Mouse (Mus musculus) cerebellum, adult 8-10 months (tissue): ENCODE data around the gene Lmo3.

Experiments
- DNase-seq: peaks from one replicate; pipeline ENCODE4 v3.0.0; 2022

Lmo3 gene

DNA sequence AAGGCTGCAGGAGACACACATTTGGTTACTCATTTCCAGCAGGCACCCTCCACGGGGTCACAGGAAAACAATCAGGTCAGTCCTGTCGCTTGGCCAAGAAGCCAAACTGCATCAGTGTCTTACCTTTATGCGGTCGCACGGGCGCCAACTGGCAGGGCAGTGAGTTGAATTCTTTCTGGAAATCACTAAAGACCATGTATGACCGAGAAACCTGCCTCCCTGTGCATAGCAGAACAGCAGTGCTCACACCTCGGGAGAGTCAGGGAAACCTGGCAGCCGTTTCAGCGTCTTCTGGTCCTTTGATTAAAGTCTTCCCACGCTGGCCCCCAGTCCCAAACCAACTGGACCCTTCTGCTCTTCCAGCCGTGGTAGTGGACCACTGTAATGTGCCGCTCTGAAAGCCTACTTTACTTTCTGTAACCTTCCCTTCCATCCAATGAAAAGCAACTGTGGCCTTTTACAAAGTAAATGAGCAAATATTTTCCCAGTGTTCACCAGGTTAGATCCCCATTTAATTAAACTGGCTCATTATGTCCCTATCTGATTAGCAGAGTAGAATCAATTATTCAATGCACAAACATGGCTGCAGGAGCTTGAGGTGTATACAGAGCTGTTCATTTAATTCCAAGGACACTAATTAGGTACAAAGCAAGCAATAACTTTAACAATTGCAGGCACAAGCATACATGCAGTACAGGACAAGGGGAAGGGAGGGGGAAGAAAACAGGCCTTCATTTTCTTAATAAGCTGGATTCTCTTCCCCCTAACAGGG is at the start of gene Lmo3:
TSS of gene Lmo3 (minus strand) at position 235 of the 772 bp plus-strand sequence.
- no peak for DNase-seq

DNA sequence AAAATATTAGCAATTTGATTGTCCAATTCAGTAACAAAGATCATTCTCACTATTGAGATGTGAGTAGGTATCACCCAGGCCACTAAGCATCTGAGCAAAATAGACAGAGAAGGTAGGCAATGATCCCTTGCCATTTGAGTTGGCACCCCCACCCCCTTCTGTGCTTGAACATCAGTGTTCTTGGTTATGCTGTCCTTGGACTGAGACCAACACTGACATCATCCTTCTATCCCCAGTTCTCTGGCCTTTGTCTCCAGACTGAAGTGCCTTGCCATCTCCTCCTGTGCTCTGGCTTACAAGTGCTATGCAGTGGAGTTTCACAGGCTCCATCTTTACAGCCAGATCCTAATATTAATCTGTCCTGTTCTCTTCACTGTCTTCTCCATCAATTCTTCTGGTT is 39.0 kb upstream of the Lmo3 start:
- no peak for DNase-seq

DNA sequence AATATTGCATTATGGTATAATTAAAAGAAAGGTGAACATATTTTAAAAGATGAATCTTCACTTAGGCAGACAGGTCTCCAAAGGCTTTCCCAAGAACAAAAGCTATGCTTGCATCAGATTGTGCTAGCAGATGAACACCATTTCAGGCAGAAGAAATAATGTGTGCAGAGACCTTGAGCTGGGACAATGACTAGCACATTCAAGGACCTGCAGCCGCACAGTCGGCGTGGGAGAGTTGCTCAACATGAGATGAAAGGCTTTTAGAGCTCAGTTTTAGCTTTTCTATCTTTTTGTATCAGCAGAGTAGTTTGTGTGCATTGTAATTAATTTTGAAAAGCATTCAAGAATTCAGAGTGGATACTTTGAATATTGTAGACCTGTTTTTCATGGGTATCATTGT is 36.6 kb upstream of the Lmo3 start:
- DNase-seq = no peak

DNA sequence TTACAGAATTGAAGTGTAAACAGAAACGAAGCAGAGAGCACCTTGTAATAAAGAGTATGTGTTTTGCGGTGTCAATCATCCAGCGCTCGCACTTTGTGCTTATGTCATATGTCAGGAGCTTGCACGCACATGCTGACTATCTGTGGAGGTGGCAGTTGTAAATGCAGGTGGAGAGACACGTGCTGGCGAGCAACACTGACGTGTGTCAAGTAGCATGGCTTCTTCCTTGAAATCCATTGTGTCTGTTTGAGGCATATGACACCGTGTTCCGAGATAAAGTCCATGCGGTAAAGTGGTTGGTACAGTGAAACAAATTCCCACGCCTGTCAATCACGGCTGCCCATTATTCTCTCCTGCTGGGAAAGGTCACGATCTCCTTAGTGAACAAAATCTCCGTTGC is 15.2 kb upstream of the Lmo3 start:
- no peak for DNase-seq

DNA sequence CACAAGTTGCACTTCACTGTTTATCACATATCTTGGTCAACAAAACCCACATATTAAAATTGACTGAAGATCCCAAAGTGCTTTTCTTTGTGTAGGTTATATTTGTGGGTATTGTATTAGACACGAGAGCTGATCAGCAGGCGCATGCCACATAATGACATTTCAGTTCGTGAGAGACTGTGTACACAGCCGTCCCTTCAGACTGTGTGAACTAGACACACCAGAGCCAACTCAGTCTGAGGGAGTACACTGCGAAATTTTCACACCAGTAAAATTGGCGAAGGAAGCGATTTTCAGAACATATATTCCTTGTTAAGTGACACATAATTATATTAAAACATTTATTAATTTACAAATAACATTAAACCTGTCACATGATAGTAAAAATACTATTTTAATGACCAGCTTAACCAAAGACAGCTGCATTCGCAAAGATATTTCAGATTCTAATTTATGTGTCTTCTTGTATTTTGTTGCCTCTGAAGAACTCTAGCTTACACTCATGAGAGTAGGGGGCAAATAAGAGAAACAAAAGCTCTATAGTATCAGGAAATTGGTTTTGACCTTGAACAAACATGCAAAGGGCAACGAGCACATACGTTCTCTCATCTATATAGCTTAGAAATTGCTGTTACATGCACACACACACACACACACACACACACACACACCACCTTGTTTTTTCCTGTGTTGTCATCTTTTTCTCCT is 14.4 kb upstream of the Lmo3 start:
- no peak for DNase-seq

DNA sequence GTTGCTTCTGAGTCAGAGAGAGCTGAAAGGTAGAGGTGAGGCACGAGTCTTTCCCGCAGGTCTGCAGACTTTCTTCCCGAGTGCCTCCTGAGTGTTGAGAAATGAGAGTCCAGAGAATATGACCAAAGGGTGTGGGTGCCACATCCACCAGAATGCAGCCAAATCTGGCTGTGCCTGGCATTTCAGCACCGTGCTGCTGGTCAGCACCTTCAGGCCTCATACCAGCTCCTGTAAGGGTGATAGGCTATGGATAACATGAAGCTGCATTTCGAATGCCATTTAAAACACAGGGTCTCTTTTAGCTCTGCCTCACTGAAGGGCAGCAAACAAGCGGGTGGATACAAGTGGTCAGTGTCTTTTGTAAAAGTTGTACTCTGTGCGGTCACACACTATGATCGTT is 1.5 kb upstream of the Lmo3 start:
- no peak for DNase-seq

DNA sequence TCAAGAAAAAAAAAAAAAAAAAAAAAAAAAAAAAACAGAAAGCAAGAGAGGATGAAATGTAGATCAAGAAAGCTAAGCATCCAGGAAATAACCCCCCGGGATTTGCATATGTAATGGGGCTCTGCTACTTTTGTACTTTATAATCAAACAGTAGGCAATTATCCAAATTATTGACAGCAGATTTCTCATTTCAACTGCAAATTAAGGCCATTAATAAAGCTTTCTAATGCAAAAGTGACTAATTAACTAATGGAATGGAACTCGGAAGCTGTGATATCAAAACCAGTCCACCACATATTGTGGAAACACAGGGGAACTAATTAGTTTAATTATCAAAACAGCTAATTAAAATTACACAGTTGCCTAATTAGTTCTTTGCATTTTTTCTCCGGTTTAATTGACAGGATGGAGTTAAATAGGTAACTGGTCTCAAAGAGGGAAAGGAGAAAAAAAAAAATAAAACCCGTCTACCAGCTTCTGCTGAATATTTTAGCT is 785 bp upstream of the Lmo3 start:
- no peak for DNase-seq

DNA sequence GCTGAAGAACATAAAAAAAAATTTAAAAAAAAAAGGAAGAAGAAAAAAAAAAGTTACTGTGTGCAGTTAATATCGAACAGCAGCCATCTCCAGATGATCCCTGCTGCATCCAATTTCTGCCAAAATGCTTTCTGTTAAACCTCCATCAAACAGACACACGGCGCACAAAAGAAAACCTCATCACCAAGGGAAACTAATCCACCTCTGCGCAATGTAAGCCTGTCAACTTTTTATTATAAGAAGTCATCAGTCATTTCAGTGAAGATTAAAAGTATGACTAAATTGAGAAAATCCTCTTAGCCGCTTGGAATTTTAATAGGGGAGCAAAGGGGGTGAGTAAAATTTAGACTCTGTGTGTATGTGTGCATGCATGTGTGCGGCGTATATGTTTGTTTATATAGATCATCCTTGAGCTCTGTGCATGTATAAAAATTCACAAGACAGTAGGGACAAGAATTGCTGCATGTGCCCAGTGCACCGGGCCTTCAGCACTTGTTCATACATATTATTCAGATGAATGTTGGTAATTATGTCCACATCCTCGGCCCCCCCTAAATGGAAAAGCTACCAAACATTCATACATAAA is 1.2 kb downstream of the Lmo3 start:
- no peak for DNase-seq

DNA sequence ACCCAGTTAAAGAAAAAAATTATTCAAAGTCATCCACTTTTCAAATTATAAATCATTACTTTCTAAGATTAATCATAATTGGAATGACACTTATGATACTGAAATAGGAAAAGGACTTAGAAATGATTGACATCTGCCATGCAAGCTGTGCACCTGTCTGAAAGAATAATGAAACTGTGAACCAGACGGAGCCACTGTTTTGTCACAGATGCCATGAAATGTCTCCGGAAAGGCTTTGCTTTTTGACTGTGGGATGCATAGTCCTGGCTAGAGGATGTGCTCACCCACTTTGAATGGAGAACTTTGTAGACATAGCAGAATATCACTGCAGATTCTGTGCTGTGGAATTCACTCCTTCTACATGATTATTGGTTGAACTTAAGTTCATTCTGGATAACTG is 18.4 kb downstream of the Lmo3 start:
- DNase-seq = no peak

DNA sequence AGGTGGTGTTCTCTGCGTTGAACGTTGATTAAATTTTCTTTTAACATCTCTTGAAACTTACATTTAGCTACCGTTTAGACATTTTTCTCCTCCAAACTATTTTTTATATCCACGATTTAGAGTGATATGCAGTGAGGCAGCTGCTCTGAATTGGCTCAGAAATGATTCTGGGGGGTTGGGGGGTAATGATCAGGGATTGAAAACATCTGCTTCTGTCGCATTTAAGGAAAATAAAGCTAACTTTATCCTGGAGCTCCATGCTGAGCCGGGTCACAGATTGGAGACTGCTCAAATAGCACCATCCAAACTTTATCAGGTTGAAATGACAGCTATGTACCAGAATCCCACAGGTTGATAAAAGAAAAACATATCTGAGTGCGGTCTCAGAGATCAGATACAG is 29.6 kb downstream of the Lmo3 start:
- no peak for DNase-seq

DNA sequence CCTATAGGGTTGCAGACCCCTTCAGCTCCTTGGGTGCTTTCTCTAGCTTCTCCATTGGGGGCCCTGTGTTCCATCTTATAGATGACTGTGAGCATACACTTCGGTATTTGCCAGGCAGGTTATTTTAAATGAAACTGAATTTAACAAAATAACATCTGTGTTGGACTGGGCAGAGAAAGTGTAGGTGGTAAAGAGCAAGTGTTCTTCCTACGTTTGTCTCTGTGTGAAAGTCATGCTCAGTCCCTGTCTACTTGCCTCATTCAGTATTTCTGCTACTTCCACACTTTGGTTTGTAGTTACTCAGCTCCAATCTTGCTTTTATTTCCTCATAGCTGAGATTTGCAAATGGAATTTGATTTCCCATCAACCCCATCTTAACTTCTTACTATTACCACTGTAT is 46.9 kb downstream of the Lmo3 start:
- no peak for DNase-seq

DNA sequence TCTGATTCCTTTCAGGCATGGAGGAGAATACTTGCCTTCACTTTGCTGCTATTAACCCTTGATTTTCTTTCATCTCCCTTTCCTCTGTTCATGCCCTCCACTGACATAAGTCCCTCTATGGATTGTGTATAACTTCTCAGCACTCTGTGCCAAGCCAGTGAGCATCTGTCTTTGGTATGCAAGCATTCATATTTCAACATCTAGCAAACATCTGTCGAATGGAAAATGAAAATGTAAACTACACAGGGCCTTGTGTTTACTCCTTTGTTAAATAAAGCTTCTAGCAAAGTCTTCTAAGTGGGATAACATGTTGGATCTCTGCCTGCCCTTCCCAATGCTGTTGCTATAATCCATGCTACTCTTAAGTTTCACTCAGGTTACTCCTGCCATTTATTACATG is 75.1 kb downstream of the Lmo3 start:
- no peak for DNase-seq

DNA sequence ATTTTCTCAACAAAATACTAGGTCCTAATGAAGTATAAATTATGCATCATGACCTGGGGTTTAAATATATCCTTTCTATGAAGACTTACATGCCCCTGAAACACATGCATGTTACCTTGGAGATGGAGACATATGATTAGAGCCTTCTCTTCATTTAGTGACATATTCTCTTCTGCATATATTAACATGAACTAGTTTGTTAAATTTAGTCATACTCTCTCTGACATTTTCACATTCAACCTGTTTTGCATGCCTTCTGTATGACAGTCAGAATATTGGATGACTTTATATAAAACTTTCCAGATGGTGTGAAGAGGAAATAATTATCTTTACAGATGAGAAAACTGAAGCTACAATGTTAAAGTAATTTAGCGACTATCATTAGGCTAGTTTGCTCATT is 77.8 kb downstream of the Lmo3 start:
- no peak for DNase-seq

DNA sequence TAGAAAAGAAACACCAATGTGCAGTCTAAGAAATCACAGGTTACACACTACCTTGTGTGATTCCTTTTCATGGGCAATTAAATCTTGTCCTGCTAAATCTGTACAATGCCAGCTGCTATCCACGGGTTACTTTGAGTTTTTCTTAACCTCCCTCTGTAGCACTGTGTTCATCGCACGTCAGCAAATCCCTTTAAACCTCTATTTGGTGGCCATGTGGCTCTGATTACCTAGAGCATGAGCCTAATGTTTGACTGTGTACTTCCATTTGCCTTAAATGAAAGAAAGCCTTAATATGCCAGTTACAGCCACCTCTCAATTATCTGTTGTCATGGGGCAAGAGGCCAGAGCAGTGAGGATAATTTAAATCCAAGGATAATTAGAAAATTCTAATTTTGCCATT is 98.9 kb downstream of the Lmo3 start:
- no peak for DNase-seq

DNA sequence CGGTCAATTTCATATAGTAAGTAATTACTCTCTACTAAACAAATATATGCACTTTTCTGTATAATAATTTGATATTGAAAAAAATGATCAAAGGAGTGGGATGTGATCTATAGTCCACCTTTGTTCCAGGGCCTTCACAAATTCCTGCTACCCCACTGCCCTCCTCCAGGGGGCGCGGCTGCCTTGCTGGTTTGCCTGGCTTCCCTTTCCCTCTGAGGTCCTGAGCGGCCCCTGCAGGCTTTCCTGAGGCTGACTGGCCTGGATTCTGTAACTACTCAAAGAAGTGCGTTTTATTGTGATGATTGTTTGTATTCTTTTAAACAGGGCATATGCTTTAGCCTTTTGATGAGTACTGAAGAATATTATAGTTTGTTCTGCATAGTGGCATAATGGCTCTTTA is 104.2 kb downstream of the Lmo3 start:
- peak; percentile 5 for DNase-seq

DNA sequence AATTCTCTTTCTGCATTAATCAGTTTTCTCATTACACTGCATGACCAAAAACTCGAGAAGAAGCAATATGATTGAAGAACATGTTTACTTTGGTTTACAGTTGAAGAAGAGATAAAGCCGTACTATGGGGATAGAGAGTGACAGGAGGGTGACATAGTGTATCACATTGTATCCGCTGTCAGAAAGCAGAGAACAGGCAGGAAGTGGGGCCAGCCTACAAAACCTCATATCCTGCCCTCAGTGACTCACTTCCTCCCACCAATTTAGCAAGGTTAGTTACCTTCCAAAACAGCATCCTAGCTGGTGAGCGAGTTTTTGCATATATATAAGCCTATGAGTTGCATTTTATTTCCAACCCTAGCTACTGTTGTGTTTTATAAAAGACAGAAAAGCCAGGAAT is 112.6 kb downstream of the Lmo3 start:
- DNase-seq = no peak

DNA sequence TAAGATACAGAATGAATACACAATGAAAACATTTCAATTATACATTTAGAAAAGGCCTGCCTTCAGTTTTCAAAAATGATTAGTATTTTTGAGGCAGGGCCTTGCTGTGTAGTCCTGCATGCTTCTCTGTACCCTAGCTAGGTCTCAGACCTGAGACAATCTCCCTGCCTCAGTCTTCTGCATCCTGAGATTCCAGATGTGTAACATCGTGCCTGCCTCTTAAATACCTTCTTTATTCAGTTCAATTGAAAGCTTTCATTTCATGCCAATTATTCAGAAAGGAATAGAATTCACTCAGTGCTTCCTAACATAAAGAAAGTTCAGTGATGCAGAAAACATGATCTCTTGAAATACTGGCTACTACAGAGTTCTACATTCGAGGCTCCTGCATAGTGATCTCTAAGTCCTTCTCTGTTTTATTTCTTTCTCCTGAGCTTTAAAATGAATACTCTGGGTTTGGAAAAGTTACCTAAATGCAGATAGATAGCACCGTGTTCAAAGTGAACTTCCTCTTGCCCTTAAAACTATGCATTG is 137.2 kb downstream of the Lmo3 start:
- DNase-seq = no peak

DNA sequence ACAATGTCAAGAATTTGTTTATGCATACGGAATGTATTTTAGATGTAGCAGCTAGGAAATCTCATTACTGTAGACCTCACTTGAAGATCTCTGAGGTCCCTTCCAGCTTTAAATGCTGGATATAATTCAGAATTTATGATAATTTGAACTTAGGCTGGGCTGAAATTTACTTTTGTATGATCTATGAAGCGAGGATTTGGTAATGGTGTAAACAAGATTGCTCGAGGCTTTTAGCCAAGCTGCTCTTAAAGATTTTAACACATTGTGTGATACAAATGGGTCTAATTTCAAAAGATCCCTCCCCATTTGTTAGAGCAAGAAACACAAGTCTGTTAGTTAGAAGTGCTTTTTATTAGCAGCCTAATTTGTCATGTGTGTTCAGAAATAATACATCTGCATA is 144.4 kb downstream of the Lmo3 start:
- DNase-seq = no peak

DNA sequence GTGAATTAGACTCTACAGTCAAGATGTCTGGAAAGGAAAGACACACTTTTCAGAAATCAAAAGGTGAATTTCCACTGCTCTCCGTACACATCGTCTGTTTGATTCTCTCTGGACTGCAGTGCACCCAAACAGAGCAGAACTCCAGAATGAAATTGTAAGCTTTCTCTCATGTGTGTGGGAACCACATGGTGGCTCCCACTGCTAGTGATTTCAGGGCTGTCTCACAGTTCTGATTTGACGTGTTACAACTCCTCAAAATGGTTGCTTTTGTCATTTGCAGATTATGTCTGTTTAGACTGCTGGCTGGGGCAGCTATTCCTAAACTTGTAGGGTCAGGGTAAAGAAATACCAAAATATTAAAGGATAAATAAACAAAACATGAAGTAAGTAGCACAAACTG is 145.0 kb downstream of the Lmo3 start:
- no peak for DNase-seq

DNA sequence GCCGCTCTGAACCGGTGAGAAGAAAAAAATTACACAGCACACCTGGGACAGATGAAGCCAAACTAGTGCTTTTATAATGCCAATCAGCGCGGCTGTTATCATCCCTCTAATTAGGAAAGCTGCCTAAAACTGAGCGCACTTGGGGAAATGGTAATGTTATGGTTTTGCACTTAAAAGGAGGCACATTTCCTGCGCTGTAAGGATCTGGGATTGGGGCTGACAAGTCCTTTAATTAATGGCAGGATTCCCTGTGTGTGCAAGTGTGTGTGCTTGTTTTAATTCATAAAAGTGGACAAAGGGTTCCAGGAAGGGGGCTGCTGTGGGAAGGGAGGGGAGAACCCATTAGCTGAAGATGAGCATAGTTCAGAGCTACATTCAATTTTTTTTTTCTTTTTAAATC is 154.4 kb downstream of the Lmo3 start:
- no peak for DNase-seq

DNA sequence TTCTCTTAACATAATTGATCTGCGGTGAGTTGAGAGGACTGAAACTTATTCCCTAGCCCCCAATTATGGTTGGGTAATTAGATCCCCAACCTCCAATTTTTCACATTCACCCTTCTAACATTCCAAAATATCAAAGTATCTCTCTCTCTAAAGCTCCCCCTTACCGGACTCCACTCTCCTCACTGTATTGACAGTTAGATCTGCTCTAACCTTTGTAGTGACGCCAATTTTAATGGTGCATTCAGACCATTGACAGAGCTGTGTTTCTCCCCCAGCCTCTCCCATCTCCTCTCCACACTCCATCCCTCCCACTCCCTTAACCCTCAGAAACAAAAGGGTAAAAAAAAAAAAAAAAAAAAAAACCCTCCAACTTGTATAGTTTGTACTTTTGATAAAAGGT is 154.9 kb downstream of the Lmo3 start:
- no peak for DNase-seq

DNA sequence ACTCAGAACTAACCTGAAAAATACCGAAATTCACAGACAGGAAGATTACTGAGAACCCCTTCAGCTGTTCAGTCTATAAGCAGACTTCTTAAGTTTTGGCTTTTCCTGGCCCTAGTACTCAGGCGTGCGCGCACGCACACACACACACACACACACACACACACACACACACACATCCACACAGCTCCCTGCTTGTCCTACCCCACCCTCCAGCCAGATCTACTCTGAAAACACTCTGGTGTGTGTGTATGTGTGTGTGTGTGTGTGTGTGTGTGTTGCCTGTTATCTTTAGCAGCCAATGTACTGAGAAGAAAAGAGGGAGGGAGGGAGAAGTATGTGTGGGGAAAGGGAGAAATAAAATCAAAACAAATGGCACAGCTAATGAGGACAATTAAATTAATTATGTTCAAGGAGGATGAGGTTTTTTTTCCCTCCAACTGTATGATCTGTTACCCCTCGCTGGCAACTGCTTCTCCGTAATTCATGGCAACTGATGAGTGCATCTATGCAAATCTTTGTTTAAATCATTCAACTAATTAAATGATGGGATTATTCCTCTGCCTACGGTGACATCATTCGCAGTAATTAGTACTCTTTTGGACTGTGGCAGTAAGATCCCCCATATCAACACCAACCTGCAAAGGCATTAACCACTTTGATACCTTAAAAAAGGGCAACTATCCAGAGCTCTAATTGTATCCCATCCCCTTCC is 157.1 kb downstream of the Lmo3 start:
- DNase-seq = no peak

DNA sequence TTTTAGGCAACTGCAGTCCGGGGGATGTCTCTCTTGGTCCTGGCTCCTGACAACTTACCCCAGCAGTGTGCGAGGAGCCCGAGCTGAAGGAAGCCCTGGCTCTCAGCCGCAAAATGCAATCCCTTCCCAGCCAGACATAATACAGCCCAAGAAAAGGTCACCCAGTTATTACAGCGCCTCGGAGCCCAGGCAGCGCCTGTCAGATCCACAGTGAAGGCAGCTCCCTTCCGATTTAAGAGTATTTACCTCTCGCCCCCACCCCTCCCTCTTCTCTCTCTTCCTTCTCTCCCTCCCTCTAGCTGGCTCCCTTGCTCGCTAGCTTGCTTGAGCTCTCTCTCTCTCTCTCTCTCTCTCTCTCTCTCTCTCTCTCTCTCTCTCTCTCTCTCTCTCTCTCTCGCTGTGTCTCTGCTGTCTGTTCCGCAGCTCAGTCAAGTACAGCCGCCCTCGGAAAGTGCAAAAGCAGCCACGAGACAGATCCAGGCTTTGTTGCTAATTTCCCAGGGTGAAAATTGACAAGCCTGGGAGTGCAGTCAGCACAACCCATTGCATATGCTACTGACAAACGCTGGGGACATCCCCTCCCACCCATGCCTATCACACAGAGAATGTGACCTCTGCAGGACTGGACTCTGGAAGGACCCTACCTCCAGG is 159.0 kb downstream of the Lmo3 start:
- DNase-seq = no peak
